Mouse (Mus musculus): Measurements from ENCODE around the gene Dolk.

DNA sequence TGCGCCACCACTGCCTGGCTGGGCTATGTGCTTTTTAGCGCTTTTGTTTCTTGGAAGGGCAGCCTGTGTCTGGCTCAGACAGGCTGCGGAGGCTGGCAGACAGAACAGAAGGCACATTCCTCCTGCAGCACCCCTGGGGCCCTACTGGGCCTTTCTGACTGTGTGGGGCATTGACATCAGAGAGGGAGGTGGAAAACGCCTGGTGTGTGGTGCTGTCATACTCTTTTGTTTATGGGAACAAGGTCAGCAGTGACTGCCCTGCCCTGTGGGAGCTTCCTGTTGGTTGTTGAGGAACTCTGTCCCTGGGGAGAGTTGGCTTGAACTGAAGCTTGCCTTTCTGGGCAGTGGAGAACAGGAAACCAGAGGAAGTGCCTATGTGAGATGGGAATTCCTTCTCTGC, 43.6 kb downstream of the Dolk start:
- TF ChIP-seq CTCF (IDR thresholded peaks at IDR 0.05; ENCODE audit: borderline replicate concordance, insufficient read depth, low read length) (no peak), POLR2A (IDR thresholded peaks at IDR 0.05; ENCODE audit: low read depth, low read length) (no peak)
